Mouse (Mus musculus) embryonic facial prominence, embryonic 10.5 days (tissue): ENCODE results near the gene Vpreb2. TPM values are rescaled to one million over a fixed set of nuclear protein-coding genes. Genes with fewer than 3 reads are reported as not detected.

Experiments used
- DNase-seq: peaks from one replicate; pipeline ENCODE4 v3.0.0-alpha.2; 2017; ENCODE audit warnings: low spot score
- H3K27ac ChIP-seq: fragments of 300-500 bp; sonication (generic); replicated peaks from 2 replicates; pipeline ENCODE4 v1.5.1; 2016; ENCODE audit warnings: mild to moderate bottlenecking
- H3K27me3 ChIP-seq: fragments of 300-500 bp; sonication (generic); replicated peaks from 2 replicates; pipeline ENCODE4 v1.6.1; 2016; ENCODE audit warnings: low read depth, mild to moderate bottlenecking; ENCODE audit not compliant: poor library complexity, severe bottlenecking
- H3K36me3 ChIP-seq: fragments of 300-500 bp; sonication (generic); replicated peaks from 2 replicates; pipeline ENCODE4 v1.6.1; 2016; ENCODE audit warnings: mild to moderate bottlenecking, moderate library complexity
- H3K4me1 ChIP-seq: fragments of 300-500 bp; sonication (generic); 2 replicates; pipeline ENCODE4 v1.6.1; 2016
- H3K4me3 ChIP-seq: fragments of 300-500 bp; sonication (generic); 2 replicates; pipeline ENCODE4 v1.5.1; 2016; ENCODE audit warnings: mild to moderate bottlenecking, moderate library complexity
- H3K9me3 ChIP-seq: fragments of 300-500 bp; sonication (generic); 2 replicates; pipeline ENCODE4 v1.6.1; 2016; ENCODE audit warnings: mild to moderate bottlenecking
- WGBS: fragments of 180-500 bp; shearing (Covaris S2); methylation state at CpG from one replicate; pipeline ENCODE4 v1.1.7; 2016; 5-methylcytosine and 5-hydroxymethylcytosine counted together
- polyA plus RNA-seq: library from polyadenylated mRNA; unstranded; fragments of >200 nt; fragmentation: Nextera tagmentation; extraction: Ambion mirVana; gene quantifications from 2 replicates; pipeline ENCODE4 v1.2.1, GENCODE M21; 2016

Gene Vpreb2
- not detected in 2 replicates for polyA plus RNA-seq

DNA sequence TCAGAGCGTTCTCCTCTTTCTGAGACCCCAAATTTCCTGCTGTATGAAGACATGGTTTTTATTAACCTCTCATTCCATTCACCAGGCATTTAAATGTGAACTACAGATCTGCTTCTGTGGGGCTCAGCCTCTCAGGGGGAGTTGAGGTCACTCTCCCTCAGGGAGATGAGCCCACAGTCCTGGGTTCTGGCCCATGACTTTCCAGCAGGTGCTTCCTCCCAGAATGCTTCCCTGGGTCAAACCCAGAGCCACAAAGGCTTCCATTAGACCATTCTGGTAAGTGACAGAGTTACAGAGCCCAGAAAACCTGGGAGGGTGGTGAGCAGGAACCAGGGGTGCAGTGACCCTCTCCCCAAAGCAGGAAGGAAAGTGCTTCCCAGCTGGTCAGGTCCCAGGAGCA, at the start of gene Vpreb2:
TSS of gene Vpreb2 (plus strand) at position 301 of the 400 bp plus-strand sequence.
- DNase-seq = no peak
- H3K4me3 ChIP-seq = no peak within 1 kb of the TSS
- H3K27ac ChIP-seq = no peak within 1 kb of the TSS
- no peaks in the 10 kb centered on the region for H3K27me3 ChIP-seq
- peaks cover 3% of the 10 kb centered on the region; the same call in 1 of the 2 replicates for H3K4me1 ChIP-seq
- 58% methylated on average over 1 of the region's 1 CpGs for WGBS
- H3K36me3 ChIP-seq = no peaks in the 10 kb centered on the region
- no peaks in the 10 kb centered on the region for H3K9me3 ChIP-seq

DNA sequence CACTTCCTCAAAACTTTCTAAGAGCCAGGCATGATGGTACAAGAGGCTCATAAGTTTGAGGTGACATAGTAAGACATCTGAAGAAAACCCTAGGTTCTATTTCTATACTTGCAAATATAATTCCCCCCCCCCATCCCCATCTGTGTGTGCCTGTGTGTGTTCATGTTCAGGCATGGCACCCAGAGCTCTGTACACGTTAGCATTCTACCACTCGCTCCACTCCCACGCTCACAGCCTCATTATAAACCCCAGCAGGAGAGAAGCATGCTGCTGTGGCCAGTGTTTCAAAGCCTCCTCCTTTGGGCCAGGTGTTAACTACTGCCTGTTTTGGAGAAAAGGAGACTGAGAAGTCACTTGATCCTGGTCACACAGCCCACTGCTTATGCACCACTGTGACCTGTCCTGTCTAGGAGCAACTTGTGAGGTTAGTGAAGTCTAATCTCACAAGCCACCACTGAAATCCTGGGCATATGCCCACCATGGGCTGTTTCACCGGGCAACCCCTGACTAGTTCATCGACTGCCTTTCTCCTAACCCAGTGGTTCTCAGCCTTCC, 48.2 kb upstream of the Vpreb2 start:
- H3K27ac ChIP-seq = no peak overlapping the region
- peaks cover 24% of the 10 kb centered on the region for H3K4me1 ChIP-seq
- no peaks in the 10 kb centered on the region for H3K36me3 ChIP-seq
- H3K4me3 ChIP-seq = no peak overlapping the region
- DNase-seq = no peak
- WGBS = 79% methylated on average over 5 of the region's 5 CpGs
- H3K27me3 ChIP-seq = peaks cover 10% of the 10 kb centered on the region
- no peaks in the 10 kb centered on the region for H3K9me3 ChIP-seq

GRCm38 (mm10) chr16:17933594-17934444, 46.4 kb upstream of the Vpreb2 start:
- Histone ChIP-seq H3K36me3 (no peaks in the 10 kb centered on the region), H3K4me3 (no peak overlapping the region), H3K4me1 (peaks cover 7% of the 10 kb centered on the region), H3K27me3 (peaks cover 28% of the 10 kb centered on the region), H3K9me3 (no peaks in the 10 kb centered on the region), H3K27ac (no peak overlapping the region)
- no peak for DNase-seq
- 73% methylated on average over 9 of the region's 9 CpGs for WGBS

DNA sequence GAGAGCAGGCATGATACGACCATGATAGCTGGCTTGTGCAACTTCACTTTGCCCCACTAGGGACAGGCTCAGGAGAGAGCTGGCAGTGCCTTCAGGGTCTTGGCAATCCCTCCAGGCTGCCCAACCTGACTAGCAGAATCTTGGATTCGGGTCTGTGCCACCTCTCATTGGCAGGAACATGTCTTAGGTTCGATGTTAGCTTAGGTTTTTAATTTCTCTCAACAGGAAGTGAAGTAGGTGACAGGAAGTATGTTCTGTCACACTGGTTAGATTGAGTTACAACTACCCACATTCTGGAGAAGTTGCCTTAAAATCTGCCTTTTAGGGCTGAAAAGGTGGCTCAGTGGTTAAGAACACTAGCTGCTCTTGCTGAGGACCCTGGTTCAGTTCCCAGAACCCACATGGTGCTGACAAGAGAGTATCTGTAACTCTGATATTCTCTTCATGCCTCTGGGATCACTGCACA, 45.8 kb upstream of the Vpreb2 start:
- DNase-seq = no peak
- no peaks in the 10 kb centered on the region for H3K9me3 ChIP-seq
- H3K27ac ChIP-seq = no peak overlapping the region
- peaks cover 30% of the 10 kb centered on the region for H3K27me3 ChIP-seq
- H3K36me3 ChIP-seq = no peaks in the 10 kb centered on the region
- 65% methylated on average over 3 of the region's 3 CpGs for WGBS
- H3K4me1 ChIP-seq = peaks cover under 1% of the 10 kb centered on the region
- no peak overlapping the region for H3K4me3 ChIP-seq

DNA sequence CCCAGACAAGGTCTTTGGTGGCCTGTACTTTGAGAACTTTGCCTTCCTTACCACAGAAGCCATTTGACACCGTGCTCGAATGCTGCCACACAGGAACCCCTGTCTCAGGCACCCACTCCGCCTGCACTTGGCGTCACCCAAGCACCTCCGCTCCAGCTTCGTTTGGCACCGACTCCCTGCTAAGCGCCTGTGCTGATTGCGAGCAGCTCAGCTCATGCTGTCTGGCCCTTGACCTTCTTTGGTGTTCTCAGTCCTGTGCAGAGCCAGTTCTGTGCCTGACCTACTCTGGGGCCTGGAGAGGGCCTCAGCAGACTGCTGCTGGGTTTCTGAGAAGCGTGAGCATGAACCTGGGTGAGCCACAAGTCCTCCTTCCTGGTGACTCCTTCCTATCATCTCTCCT, 43.5 kb upstream of the Vpreb2 start:
- H3K27ac ChIP-seq = no peak overlapping the region
- no peaks in the 10 kb centered on the region for H3K36me3 ChIP-seq
- no peaks in the 10 kb centered on the region for H3K9me3 ChIP-seq
- no peak overlapping the region for H3K4me3 ChIP-seq
- DNase-seq = no peak
- H3K27me3 ChIP-seq = peaks cover 30% of the 10 kb centered on the region
- H3K4me1 ChIP-seq = no peaks in the 10 kb centered on the region; the same call in 1 of the 2 replicates
- WGBS = 83% methylated on average over 10 of the region's 10 CpGs

GRCm38 (mm10) chr16:17938187-17938586, 42.0 kb upstream of the Vpreb2 start:
- Histone ChIP-seq H3K27me3 (peaks cover 30% of the 10 kb centered on the region), H3K4me3 (no peak overlapping the region)

GRCm38 (mm10) chr16:17938821-17939220, 41.4 kb upstream of the Vpreb2 start:
- peak; percentile 74 for DNase-seq
- Histone ChIP-seq H3K9me3 (no peaks in the 10 kb centered on the region), H3K4me3 (no peak overlapping the region), H3K36me3 (no peaks in the 10 kb centered on the region), H3K4me1 (no peaks in the 10 kb centered on the region; the same call in 1 of the 2 replicates), H3K27ac (no peak overlapping the region), H3K27me3 (peaks cover 30% of the 10 kb centered on the region)
- 11% methylated on average over 7 of the region's 7 CpGs for WGBS

More at GRCm38 (mm10) chr16:17938187-17938586, 42.0 kb upstream of the Vpreb2 start:
- H3K27ac ChIP-seq = no peak overlapping the region
- H3K36me3 ChIP-seq = no peaks in the 10 kb centered on the region
- H3K9me3 ChIP-seq = no peaks in the 10 kb centered on the region
- H3K4me1 ChIP-seq = no peaks in the 10 kb centered on the region; the same call in 1 of the 2 replicates
- 79% methylated on average over 7 of the region's 7 CpGs for WGBS
- DNase-seq = no peak

GRCm38 (mm10) chr16:17939255-17939751, 40.9 kb upstream of the Vpreb2 start:
- Histone ChIP-seq H3K4me3 (no peak overlapping the region), H3K4me1 (no peaks in the 10 kb centered on the region; the same call in 1 of the 2 replicates), H3K36me3 (no peaks in the 10 kb centered on the region), H3K27ac (no peak overlapping the region), H3K27me3 (peaks cover 30% of the 10 kb centered on the region), H3K9me3 (no peaks in the 10 kb centered on the region)
- no peak for DNase-seq
- 64% methylated on average over 9 of the region's 9 CpGs for WGBS

DNA sequence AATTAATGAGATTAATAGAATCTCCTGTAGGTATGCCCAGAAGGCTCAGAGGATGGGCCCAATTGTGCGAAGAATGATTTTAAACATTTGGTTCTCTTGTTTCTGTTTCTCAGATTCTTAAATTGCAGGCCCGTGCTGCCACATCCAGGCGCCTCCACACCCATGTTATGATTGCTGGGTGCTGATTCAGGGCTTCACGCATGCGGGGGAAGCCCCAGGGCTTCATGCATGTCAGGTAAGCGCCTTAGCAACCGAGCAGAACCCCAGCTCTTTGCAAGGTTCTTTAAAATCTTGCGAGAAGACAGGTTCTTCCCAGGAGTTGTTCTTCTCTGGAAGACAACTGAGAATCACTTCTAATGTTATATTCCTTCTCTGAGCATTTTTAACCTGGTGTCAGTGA, 36.8 kb upstream of the Vpreb2 start:
- no peak overlapping the region for H3K4me3 ChIP-seq
- H3K9me3 ChIP-seq = no peaks in the 10 kb centered on the region
- no peak for DNase-seq
- H3K27me3 ChIP-seq = peaks cover 5% of the 10 kb centered on the region; the same call in 1 of the 2 replicates
- H3K27ac ChIP-seq = no peak overlapping the region
- 68% methylated on average over 8 of the region's 8 CpGs for WGBS
- H3K36me3 ChIP-seq = no peaks in the 10 kb centered on the region
- no peaks in the 10 kb centered on the region; the same call in 1 of the 2 replicates for H3K4me1 ChIP-seq

DNA sequence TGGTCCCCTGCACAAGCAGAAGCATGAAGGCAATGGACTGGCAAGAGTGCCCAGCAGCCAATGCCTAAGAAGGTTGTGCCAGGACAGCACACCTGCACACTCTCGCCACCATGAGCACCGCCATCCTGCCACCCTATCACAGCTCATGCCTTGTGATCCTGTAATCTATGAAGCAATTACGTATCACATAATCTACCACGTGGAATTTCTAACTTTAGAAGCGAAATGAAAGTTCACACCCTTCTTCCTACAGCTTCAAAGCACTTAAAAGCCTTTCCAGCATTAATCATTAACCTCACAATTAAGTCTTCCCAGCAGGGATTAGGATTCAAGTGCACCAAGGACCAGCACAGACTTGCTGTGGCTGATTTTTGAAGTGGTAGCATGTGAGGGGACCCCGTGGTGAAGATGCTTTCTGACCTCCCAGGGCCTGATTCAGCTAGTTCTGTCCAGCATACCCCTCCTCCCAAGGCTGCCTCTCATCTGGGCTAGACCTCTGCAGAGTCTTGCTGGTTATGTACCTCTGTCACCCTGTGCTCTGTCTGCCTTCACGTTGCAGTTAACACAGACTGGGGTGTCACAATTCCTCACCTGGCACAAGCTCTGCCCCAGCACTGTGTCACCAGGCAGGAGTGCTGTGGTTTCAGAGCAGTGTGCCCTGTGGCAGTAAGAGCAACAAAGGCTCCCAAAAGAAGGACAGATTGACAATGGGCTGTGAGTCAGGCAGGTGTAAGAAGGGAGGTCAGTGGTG, 35.0 kb upstream of the Vpreb2 start:
- Histone ChIP-seq H3K27ac (no peak overlapping the region), H3K27me3 (no peaks in the 10 kb centered on the region), H3K4me1 (peaks cover 15% of the 10 kb centered on the region), H3K36me3 (no peaks in the 10 kb centered on the region), H3K9me3 (no peaks in the 10 kb centered on the region), H3K4me3 (no peak overlapping the region)
- 62% methylated on average over 7 of the region's 7 CpGs for WGBS
- no peak for DNase-seq

- peaks cover 16% of the 10 kb centered on the region for H3K4me1 ChIP-seq
- H3K36me3 ChIP-seq = no peaks in the 10 kb centered on the region
- no peak overlapping the region for H3K4me3 ChIP-seq
- WGBS = 31% methylated on average over 2 of the region's 2 CpGs
- peak; percentile 32 for DNase-seq
- H3K9me3 ChIP-seq = no peaks in the 10 kb centered on the region
- H3K27me3 ChIP-seq = no peaks in the 10 kb centered on the region
- H3K27ac ChIP-seq = peak overlapping the region; percentile 51
Measured at GRCm38 (mm10) chr16:17949421-17949877, 30.8 kb upstream of the Vpreb2 start.

DNA sequence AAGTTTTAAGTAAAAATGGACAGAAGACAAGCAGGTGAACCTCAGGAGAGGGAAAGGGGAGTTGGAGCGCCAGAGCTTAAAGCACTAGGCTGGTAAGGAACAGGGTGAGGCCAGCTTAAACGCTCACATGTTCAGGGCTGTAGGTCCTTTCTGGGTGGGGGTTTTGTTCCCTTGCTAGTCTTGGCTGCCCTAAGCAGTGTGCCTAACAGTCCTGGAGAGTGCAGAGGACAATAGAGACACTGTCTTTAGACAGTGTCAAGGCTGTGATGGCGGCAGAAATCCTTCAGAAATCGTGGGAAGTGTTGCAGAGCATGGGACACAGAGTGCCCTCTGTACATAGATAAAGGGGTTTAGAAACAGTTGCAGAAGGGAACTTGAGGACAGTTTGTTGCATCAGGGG, 30.2 kb upstream of the Vpreb2 start:
- DNase-seq = no peak
- no peaks in the 10 kb centered on the region for H3K36me3 ChIP-seq
- H3K9me3 ChIP-seq = no peaks in the 10 kb centered on the region
- peak overlapping the region; percentile 51; the same call in 1 of the 2 replicates for H3K27ac ChIP-seq
- H3K4me3 ChIP-seq = no peak overlapping the region
- no peaks in the 10 kb centered on the region for H3K27me3 ChIP-seq
- peaks cover 16% of the 10 kb centered on the region for H3K4me1 ChIP-seq
- WGBS = 44% methylated on average over 4 of the region's 4 CpGs
